Mouse (Mus musculus) spleen, postnatal 14 days (tissue): ENCODE measurements around the gene Tdgf1.

Experiments
- DNase-seq, 2 experiments: peaks; one replicate each; pipeline ENCODE4 v3.0.0; 2021 to 2022; ENCODE audit warnings: low spot score in 2 of 2

The Tdgf1 gene

GRCm38 (mm10) chr9:110953550-110954461 lies 7.8 kb upstream of the Tdgf1 start:
- DNase-seq: peak in 1 of 2 experiments; percentile 15

DNA sequence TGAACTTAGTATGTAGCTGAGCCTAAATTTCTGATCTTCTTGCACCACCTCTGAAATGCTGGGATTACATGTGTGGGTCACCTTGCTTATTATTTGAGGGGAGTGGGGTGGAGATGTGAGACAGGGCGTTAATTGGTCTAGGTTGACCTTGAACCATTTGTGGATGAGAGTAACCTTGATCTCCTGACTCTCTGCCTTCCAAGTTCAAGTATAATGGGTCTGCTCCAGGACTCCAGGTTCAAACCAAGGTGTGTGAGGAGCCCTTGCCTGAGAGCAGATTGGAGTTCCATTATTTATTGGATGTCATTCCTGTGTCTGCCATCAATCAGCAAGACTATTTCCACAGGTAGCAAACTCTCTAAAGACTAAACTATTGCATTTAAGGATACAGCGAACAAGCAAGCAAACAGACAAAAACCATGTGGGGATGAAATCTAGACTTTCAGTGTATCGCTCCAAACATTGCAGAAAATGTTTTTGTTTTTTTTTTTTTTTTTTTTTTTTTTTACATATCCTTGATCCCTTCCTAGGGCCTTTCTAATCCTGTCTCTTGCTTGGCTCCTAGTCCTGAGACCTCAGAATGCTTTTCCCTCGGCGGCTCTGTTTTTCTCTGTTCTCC lies 7.1 kb upstream of the Tdgf1 start:
- DNase-seq: no peak

DNA sequence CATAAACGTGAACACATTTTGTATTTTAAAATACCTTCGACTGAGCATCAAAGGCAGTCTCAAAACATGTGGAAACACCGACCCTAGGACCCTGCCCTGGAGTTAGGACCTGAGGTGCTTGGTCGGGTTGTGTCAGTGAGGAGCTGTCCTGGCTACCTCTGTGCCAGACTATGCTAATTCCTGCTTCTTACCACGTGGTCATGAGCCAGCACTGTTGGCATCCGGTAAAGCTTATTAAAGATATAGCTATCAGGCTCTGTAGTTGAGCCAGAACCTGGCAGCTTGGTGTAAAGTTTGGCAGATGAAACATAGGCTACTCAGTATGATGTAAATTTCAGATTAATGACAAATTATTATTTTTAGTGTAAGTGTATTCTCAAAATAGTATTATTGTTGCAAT lies 6.4 kb upstream of the Tdgf1 start:
- DNase-seq: no peak

DNA sequence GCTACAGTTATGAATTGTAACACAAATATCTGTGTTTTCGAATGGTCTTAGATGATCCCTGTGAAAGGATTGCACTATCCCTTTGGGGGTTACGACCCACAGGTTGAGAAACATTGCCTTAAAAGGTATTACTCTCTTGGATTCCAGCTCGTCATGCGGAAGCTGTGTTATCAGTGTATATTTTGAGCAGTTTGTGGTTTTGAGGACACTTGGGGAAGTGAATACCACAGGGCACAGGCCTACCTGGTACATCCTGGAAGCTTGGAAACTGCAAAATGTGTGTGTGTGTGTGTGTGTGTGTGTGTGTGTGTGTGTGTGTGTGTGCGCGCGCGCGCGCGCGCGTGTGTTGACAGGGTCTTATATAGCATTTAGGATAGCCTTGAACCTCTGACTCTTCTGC lies 5.9 kb upstream of the Tdgf1 start:
- no peak for DNase-seq

DNA sequence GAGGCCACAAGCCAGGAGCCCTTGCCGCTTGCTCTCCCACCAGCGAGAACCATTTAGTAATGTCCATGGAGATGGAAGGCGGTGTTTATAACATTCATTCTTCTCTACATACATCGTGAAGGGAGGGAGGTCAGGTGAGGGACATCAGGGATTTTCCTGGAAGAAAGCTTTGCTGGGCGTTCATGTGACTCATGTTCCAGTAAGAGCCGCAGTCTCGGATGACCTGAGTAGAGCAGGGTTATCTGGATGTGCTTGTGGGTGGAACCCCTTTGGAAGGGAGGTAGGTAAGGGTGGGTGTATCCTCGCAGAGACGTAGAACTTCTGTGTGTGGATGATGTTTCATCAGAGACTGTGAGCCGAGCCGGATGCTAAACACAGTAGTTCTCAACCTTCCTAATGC lies 5.4 kb upstream of the Tdgf1 start, which contains the start of gene Lrrc2:
TSS of gene Lrrc2 (plus strand) at position 149 of the 400 bp plus-strand sequence.
- no peak for DNase-seq

GRCm38 (mm10) chr9:110950109-110950508 lies 4.2 kb upstream of the Tdgf1 start:
- DNase-seq: no peak

DNA sequence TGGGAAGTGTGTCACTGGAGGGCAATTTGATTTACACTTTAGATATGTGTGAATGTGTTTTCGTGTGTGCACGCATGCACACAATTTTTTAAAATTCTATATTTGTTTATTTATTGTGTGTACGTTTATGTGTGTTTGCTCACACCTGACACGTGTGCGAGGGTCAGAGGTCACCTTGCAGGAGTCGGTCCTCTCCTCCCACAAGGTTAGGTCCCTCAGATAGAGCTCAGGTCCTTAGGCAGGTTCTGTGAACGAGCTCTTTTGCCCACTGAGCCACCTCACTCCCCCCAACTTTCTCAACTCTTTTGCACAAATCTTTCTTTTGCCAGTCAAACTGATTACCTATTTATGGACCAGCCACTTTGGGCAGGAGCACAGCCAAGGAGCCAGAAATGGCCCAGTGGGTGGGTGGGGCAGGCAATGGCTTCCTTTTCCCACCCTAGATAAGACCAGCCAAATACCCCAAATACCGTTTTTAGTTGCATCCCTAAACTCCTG lies 2.9 kb upstream of the Tdgf1 start:
- no peak for DNase-seq

GRCm38 (mm10) chr9:110947900-110948299 lies 1.9 kb upstream of the Tdgf1 start:
- no peak for DNase-seq

DNA sequence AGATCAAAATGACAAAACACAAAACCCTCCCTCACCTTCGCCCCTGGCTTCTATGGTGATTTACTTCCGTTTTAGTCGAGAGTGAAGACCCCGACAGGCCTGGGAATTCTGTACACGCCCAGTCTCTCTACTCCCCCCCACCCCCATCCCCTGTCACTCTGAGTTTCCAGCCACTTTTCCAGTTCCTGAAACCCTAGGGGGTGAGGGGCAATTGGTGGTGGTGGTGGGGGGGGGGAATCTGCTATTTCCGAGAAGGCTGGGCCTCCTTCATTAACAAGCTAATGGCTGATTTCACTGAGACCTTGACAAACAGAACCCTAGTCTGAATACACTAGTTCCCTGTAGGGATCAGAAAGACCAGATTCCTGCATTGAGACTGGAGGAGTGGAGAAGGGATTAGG lies 1.3 kb upstream of the Tdgf1 start:
- no peak for DNase-seq

DNA sequence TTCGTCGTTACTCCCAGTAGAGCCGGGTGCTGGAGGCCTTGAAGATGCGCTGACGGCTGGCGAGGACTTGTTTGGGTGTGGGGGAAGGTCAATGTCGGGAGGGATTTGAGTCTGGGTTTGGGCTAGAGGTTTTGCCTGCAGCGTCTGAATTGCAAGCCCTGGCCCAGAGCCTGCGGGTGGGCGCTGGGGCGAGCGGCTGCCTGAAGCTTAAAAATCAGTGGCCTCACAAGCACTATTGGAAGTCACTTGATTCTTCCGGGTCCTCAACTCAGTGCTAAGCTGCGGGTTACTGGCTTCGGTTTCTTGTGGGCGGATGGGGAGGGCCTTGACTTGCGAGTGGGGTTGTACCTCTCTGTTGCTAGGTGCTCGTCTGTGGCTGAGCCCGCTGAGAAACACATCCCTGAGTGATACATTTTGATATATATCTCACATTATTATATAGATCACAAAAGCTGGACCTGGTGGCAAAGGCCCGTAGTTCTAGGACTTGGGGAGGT lies 638 bp upstream of the Tdgf1 start:
- DNase-seq: no peak

GRCm38 (mm10) chr9:110945343-110945742 lies 615 bp downstream of the Tdgf1 start:
- no peak for DNase-seq

DNA sequence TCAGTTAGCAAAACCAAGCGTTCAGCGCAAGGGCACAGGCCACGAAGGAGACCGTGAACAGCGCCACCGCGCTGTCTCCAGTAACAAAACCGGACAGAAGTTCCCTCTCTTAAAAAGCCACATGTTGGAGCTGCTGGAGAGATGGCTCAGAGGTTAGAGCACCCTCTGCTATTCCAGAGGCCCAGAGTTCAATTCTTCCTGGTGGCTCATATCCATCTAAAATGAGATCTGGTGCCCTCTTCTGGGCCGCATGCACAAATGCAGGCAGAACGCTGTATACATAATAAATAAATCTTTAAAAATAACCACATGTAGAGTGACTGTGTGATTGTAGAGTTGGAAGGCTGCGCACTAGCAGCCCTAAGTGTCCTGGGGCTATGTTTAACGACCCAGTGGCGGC lies 1.7 kb downstream of the Tdgf1 start:
- no peak for DNase-seq

DNA sequence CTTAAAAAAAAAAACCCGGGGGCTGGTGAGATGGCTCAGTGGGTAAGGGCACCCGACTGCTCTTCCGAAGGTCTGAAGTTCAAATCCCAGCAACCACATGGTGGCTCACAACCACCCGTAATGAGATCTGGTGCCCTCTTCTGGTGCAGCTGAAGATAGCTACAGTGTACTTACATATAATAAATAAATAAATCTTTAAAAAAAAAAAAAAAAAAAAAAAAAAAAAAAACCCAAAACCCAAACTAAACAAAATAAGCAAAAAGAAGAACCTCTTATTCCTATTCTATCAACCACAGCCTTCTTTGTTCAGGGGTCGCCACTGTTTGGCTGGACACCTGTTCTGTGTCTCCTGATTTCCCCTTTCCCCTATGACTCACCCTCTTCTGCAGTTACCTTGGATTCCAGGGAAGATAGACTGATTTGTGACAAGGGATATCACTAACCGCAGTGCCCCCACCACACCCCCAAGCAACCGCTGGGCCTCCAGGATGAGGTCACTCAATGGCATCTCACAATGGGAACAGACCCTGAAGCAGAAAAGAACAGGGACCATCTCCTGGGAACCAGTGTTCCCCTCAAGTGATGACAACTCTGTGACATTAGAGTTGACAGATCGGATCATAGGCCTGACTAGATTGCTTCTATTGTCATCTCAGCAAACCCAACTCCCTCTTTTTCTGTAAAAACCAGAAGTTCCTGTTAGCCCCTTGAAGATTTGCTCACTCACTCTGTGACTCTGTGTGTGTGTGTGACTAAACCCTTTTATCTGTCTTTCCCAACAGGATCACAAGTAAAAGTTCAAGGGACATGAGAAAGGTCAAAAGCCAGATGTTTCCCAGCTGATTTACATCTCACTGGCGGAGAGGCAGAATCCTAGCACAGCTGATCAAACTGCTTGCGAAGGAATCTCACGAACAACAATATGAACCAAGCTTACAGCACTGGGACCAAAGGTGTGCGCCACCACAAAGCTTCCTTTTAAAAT lies 8.2 kb downstream of the Tdgf1 start:
- no peak for DNase-seq

GRCm38 (mm10) chr9:110935941-110936340 lies 10.0 kb downstream of the Tdgf1 start:
- no peak for DNase-seq

DNA sequence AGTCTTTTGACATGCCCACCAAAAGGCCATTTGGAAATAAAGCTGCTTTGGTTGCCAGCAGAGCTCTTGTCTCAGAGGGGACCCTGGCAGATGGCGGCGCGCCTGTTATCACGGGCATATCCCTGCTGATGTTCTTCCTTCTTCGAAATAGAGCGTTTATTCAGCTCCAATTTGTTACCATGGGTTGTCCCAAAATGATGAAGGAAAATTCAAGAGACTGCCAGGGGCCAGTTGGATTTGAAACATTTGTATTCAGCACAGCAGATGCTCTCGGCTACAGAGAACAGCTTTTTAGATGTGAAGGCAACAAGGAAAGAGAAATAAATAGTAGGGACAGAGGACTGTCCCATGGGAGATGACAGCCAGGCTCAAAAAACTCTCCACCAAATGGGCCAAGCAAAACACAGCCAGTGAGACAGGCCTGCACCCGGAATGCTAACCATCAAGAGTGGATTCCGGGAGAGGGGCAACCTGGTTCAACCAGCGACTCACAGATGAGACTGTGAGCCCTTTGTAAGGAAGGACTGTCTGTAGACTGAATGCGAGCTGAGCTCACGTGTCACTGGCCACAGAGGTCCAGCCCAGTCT lies 12.0 kb downstream of the Tdgf1 start:
- no peak for DNase-seq

GRCm38 (mm10) chr9:110931573-110931972 lies 14.4 kb downstream of the Tdgf1 start:
- DNase-seq: no peak

GRCm38 (mm10) chr9:110922759-110923158 lies 23.2 kb downstream of the Tdgf1 start:
- peak in 1 of 2 experiments; percentile 40 for DNase-seq

GRCm38 (mm10) chr9:110920665-110921419 lies 25.1 kb downstream of the Tdgf1 start:
- no peak for DNase-seq

DNA sequence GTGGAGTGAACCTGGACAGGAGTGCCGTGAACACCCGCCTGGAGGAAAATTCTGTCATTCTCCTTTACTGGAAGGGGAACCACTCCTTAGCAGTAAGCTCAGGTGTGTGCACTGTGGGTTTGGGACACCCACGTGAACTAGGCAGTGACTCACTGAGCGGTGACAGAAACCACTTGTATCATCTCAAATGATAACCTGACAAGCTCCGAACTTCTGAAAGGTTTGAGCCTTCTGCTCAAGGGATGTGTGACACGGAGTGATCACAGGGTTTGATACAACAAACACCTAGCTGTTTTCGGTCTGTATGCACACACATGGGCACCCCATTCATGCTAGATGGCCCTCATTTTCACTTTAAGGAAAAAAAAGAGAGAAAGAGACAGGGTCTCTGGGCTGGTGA lies 29.2 kb downstream of the Tdgf1 start, which contains the start of gene Fam240a:
TSS of gene Fam240a (minus strand) at position 76 of the 400 bp plus-strand sequence.
- no peak for DNase-seq

GRCm38 (mm10) chr9:110915466-110915865 lies 30.5 kb downstream of the Tdgf1 start:
- no peak for DNase-seq
